Mouse (Mus musculus): Measurements from ENCODE around the gene Prm1.

DNA sequence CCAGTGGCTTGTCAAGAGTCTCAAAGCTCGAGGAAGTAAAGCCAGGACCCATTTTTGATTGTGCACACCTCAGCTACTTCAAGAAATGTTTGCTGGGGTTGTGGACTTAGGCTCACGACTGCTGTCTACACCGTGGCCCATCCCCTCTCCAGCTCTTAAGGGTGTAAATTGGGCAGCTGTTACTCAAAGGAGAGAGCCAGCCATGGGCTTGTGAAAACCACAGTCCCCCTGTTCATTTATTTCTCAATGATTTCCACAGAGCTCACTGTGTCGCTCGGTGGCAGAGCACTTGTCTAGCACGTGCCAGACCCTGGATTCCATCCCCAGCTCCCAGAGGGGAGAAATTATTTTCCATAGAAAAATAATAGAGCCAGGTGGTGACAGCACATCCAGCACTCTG, 49.5 kb downstream of the Prm1 start:
- no peak for TF ChIP-seq CTCF (IDR thresholded peaks at IDR 0.05; ENCODE audit: borderline replicate concordance, insufficient read depth, low read length)
- TF ChIP-seq POLR2A (IDR thresholded peaks at IDR 0.05; ENCODE audit: low read depth, low read length): no peak
